Mouse (Mus musculus) MEL (cell line): Measurements from ENCODE around the gene Mgll. TPM values are rescaled to one million over a fixed set of nuclear protein-coding genes. Genes with fewer than 3 reads are reported as not detected.

Experiments used
- DNase-seq: peaks from one replicate; pipeline ENCODE4 v3.0.0; 2011; ENCODE audit warnings: low read depth, low spot score
- H3K27ac ChIP-seq: 2 replicates; pipeline ENCODE4 v1.5.1; 2012; ENCODE audit warnings: low read depth, mild to moderate bottlenecking, control low read depth, low read length, moderate library complexity; ENCODE audit not compliant: control insufficient read depth
- H3K27me3 ChIP-seq, 2 experiments: fragments of 150-350 bp in 1 of 2; sonication (generic) in 1 of 2; 2 replicates each; pipeline ENCODE4 v1.6.1; 2012; ENCODE audit warnings: low read length in 2 of 2, mild to moderate bottlenecking in 2 of 2, improper control_type of control experiment in 1 of 2, moderate library complexity in 1 of 2; ENCODE audit not compliant: insufficient read depth in 2 of 2, control insufficient read depth in 1 of 2
- H3K36me3 ChIP-seq, 2 experiments: 2 replicates each; pipeline ENCODE4 v1.6.1; 2012 to 2014; ENCODE audit warnings: low read length in 2 of 2, improper control_type of control experiment in 1 of 2, inconsistent platforms in 1 of 2, mild to moderate bottlenecking in 1 of 2; ENCODE audit not compliant: insufficient read depth in 2 of 2, control insufficient read depth in 1 of 2
- H3K4me1 ChIP-seq, 2 experiments: fragments of 150-350 bp in 1 of 2; sonication (generic) in 1 of 2; 2 replicates each; pipeline ENCODE4 v1.6.1; 2012; ENCODE audit warnings: low read length in 2 of 2, improper control_type of control experiment in 1 of 2, mild to moderate bottlenecking in 1 of 2; ENCODE audit not compliant: insufficient read depth in 2 of 2, control insufficient read depth in 1 of 2
- H3K4me3 ChIP-seq, 2 experiments: fragments of 150-350 bp in 1 of 2; sonication (generic) in 1 of 2; 2 replicates each; pipeline ENCODE4 v1.5.1; 2012; ENCODE audit warnings: low read depth in 2 of 2, low read length in 2 of 2, mild to moderate bottlenecking in 2 of 2, moderate library complexity in 2 of 2, control low read depth in 1 of 2, improper control_type of control experiment in 1 of 2; ENCODE audit not compliant: control insufficient read depth in 1 of 2, insufficient read depth in 1 of 2
- H3K79me2 ChIP-seq: 2 replicates; pipeline ENCODE4 v1.6.1; 2012; ENCODE audit warnings: mild to moderate bottlenecking, low read length, moderate library complexity; ENCODE audit not compliant: control insufficient read depth, poor library complexity, insufficient read depth
- H3K9ac ChIP-seq: 2 replicates; pipeline ENCODE4 v1.6.1; 2012; ENCODE audit warnings: low read depth, mild to moderate bottlenecking, control low read depth, low read length, moderate library complexity; ENCODE audit not compliant: control insufficient read depth, poor library complexity, severe bottlenecking
- H3K9me3 ChIP-seq: fragments of 150-350 bp; sonication (generic); replicated peaks from 2 replicates; pipeline ENCODE4 v1.6.1; 2012; ENCODE audit warnings: mild to moderate bottlenecking, low read length, improper control_type of control experiment, moderate library complexity; ENCODE audit not compliant: insufficient read depth
- ELF1 ChIP-seq: IDR thresholded peaks from 2 replicates; pipeline ENCODE4 v1.6.1; 2014; ENCODE audit warnings: low read depth, mild to moderate bottlenecking, inconsistent platforms, low read length, improper control_type of control experiment, moderate library complexity
- EP300 ChIP-seq, 2 experiments: IDR thresholded peaks; 2 replicates each; pipeline ENCODE4 v1.6.1; 2011; ENCODE audit warnings: improper control_type of control experiment in 2 of 2, low read length in 2 of 2, low read depth in 1 of 2, mild to moderate bottlenecking in 1 of 2
- JUND ChIP-seq: IDR thresholded peaks from 2 replicates; pipeline ENCODE4 v1.6.1; 2011; ENCODE audit warnings: low read depth, mild to moderate bottlenecking, improper control_type of control experiment, low read length
- KAT2A ChIP-seq: conservative IDR thresholded peaks from 2 replicates; pipeline ENCODE4 v1.6.1; 2012; ENCODE audit warnings: low read depth, low read length, improper control_type of control experiment, inconsistent platforms
- MAFK ChIP-seq: IDR thresholded peaks from 2 replicates; pipeline ENCODE4 v1.6.1; 2011; ENCODE audit warnings: low read depth, mild to moderate bottlenecking, low read length, improper control_type of control experiment, borderline replicate concordance
- MAX ChIP-seq: IDR thresholded peaks from 2 replicates; pipeline ENCODE4 v1.6.1; 2011; ENCODE audit warnings: low read length, improper control_type of control experiment
- MEF2A ChIP-seq: IDR thresholded peaks from 2 replicates; pipeline ENCODE4 v1.6.1; 2014; ENCODE audit warnings: low read depth, mild to moderate bottlenecking, inconsistent platforms, low read length, improper control_type of control experiment; ENCODE audit not compliant: poor library complexity, insufficient replicate concordance, severe bottlenecking; ENCODE audit errors: extremely low read depth
- MXI1 ChIP-seq: IDR thresholded peaks from 2 replicates; pipeline ENCODE4 v1.6.1; 2011; ENCODE audit warnings: mild to moderate bottlenecking, low read depth, low read length, improper control_type of control experiment
- MYC ChIP-seq: IDR thresholded peaks from 2 replicates; pipeline ENCODE4 v1.6.1; 2011; ENCODE audit warnings: low read depth, mild to moderate bottlenecking, low read length, improper control_type of control experiment, moderate library complexity
- RAD21 ChIP-seq: IDR thresholded peaks from 2 replicates; pipeline ENCODE4 v1.6.1; 2011; ENCODE audit warnings: mild to moderate bottlenecking, low read depth, low read length, improper control_type of control experiment
- SIN3A ChIP-seq: IDR thresholded peaks from 2 replicates; pipeline ENCODE4 v1.6.1; 2012; ENCODE audit warnings: low read length, improper control_type of control experiment, inconsistent platforms
- UBTF ChIP-seq: IDR thresholded peaks from 2 replicates; pipeline ENCODE4 v1.6.1; 2012; ENCODE audit warnings: low read depth, mild to moderate bottlenecking, inconsistent platforms, low read length, improper control_type of control experiment, moderate library complexity, borderline replicate concordance; ENCODE audit not compliant: insufficient read depth
- ZC3H11A ChIP-seq: IDR thresholded peaks from 2 replicates; pipeline ENCODE4 v1.6.1; 2012; ENCODE audit warnings: low read depth, mild to moderate bottlenecking, inconsistent platforms, low read length, improper control_type of control experiment
- ZMIZ1 ChIP-seq: IDR thresholded peaks from 2 replicates; pipeline ENCODE4 v1.6.1; 2012; ENCODE audit warnings: low read depth, mild to moderate bottlenecking, inconsistent platforms, low read length, improper control_type of control experiment, moderate library complexity
- polyA plus RNA-seq, 2 experiments: library from polyadenylated mRNA; stranded (reverse) in 1 of 2; unstranded in 1 of 2; fragments of >175 nt in 1 of 2; fragments of >200 nt in 1 of 2; gene quantifications; 2 replicates each; pipeline versions ENCODE4 v1.2.1 to v1.2.4; 2012; ENCODE audit warnings: low replicate concordance in 2 of 2, low read depth in 1 of 2; ENCODE audit not compliant: insufficient read length in 2 of 2, insufficient read depth in 1 of 2, missing spikeins in 1 of 2
- total RNA-seq: library from RNA; depleted of rRNA; stranded (reverse); fragments of 300-350 nt; gene quantifications from 2 replicates; pipeline ENCODE4 v1.2.3, GENCODE M21; 2012

The Mgll gene
- total and polyA plus RNA-seq, 3 experiments = not detected

GRCm38 (mm10) chr6:88793243-88793642 is 69.0 kb downstream of the Mgll start:
- TF ChIP-seq ZMIZ1 (no peak), MXI1 (no peak), ELF1 (no peak), RAD21 (no peak), MYC (no peak), MEF2A (no peak), UBTF (no peak)
- TF ChIP-seq, all 39 proteins: peak for 0
- no peak overlapping the region for H3K4me3 ChIP-seq
- H3K36me3 ChIP-seq = no peaks in the 10 kb centered on the region
- H3K4me1 ChIP-seq = no peaks in the 10 kb centered on the region
- no peak overlapping the region for H3K9ac ChIP-seq
- H3K27me3 ChIP-seq = peaks cover 9 to 16% of the 10 kb centered on the region in 2 experiments
- H3K27ac ChIP-seq = no peak overlapping the region
- DNase-seq = no peak
- no peaks in the 10 kb centered on the region for H3K79me2 ChIP-seq
- no peaks in the 10 kb centered on the region for H3K9me3 ChIP-seq

GRCm38 (mm10) chr6:88793872-88794271 is 69.7 kb downstream of the Mgll start:
- Histone ChIP-seq H3K9me3 (no peaks in the 10 kb centered on the region), H3K79me2 (no peaks in the 10 kb centered on the region), H3K36me3 (no peaks in the 10 kb centered on the region), H3K9ac (no peak overlapping the region), H3K4me1 (no peaks in the 10 kb centered on the region), H3K4me3 (no peak overlapping the region), H3K27me3 (peaks cover 9 to 12% of the 10 kb centered on the region in 2 experiments), H3K27ac (no peak overlapping the region)
- DNase-seq = no peak
- no peak for TF ChIP-seq ZC3H11A
- no peak for TF ChIP-seq KAT2A
- no peak for TF ChIP-seq MAFK

GRCm38 (mm10) chr6:88794561-88794971 is 70.4 kb downstream of the Mgll start:
- no peaks in the 10 kb centered on the region for H3K79me2 ChIP-seq
- DNase-seq = no peak
- TF ChIP-seq JUND (no peak), SIN3A (no peak), UBTF (no peak), MAX (no peak), EP300 (IDR thresholded peaks at IDR 0.05; ENCODE audit: low read depth in 1 of 2, low read length in 2 of 2) (no peak)
- H3K27me3 ChIP-seq = peaks cover 9 to 12% of the 10 kb centered on the region in 2 experiments
- no peaks in the 10 kb centered on the region for H3K36me3 ChIP-seq
- no peak overlapping the region for H3K9ac ChIP-seq
- H3K4me1 ChIP-seq = no peaks in the 10 kb centered on the region
- no peaks in the 10 kb centered on the region for H3K9me3 ChIP-seq
- no peak overlapping the region for H3K4me3 ChIP-seq
- H3K27ac ChIP-seq = no peak overlapping the region
